Mouse (Mus musculus): Measurements from ENCODE around the gene 2310011J03Rik.

DNA sequence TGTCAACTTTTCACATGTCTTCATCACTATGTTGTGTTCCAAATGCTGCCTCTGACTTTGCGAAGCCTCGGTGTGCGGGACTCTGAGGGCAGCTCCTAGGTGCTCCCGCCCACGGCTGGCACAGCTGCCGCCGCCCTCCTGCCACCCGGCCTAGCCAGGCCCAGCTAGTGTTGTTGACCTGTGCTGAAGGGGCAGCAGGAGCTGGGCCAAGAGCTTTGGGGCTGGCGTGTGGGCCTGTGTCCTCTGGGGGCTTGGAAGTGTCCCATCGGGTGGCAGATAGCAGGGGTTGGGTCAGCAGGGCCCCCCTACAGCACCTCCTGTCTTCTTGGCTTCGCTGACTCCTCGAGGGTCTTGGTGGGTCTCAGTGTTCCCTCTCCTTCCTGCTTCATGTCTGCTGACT is 41.1 kb downstream of the 2310011J03Rik start:
- TF ChIP-seq CTCF (conservative IDR thresholded peaks at IDR 0.05; ENCODE audit: insufficient read depth, insufficient read length, low read depth, low read length) (no peak), POLR2A (IDR thresholded peaks at IDR 0.05; ENCODE audit: low read depth, low read length) (no peak)
